Mouse (Mus musculus) lung, embryonic 15.5 days (tissue): Measurements from ENCODE around the gene Ptprg. TPM values are rescaled to one million over a fixed set of nuclear protein-coding genes. Genes with fewer than 3 reads are reported as not detected.

Experiments
- ATAC-seq: fragments of 200-750 bp; cut with Nextera tagmentation; 2 replicates; pipeline ENCODE4 v1.8.0; 2017; ENCODE audit warnings: moderate number of reproducible peaks, borderline replicate concordance; ENCODE audit not compliant: low FRiP score, low TSS enrichment; ENCODE audit errors: extremely low read depth
- H3K27ac ChIP-seq: fragments of 300-500 bp; sonication (generic); 2 replicates; pipeline ENCODE4 v1.5.1; 2015; ENCODE audit warnings: moderate library complexity, mild to moderate bottlenecking, inconsistent platforms
- H3K27me3 ChIP-seq: fragments of 300-500 bp; sonication (generic); 2 replicates; pipeline ENCODE4 v1.6.1; 2015; ENCODE audit warnings: inconsistent platforms
- H3K36me3 ChIP-seq: fragments of 300-500 bp; sonication (generic); 2 replicates; pipeline ENCODE4 v1.6.1; 2015; ENCODE audit warnings: inconsistent platforms
- H3K4me1 ChIP-seq: fragments of 300-500 bp; sonication (generic); 2 replicates; pipeline ENCODE4 v1.6.1; 2015; ENCODE audit warnings: inconsistent platforms
- H3K4me2 ChIP-seq: fragments of 300-500 bp; sonication (generic); 2 replicates; pipeline ENCODE4 v1.6.1; 2015; ENCODE audit warnings: inconsistent platforms, mild to moderate bottlenecking, moderate library complexity
- H3K4me3 ChIP-seq: fragments of 300-500 bp; sonication (generic); 2 replicates; pipeline ENCODE4 v1.5.1; 2015; ENCODE audit warnings: mild to moderate bottlenecking, inconsistent platforms
- H3K9ac ChIP-seq: fragments of 300-500 bp; sonication (generic); 2 replicates; pipeline ENCODE4 v1.6.1; 2015; ENCODE audit warnings: inconsistent platforms
- H3K9me3 ChIP-seq: fragments of 300-500 bp; sonication (generic); 2 replicates; pipeline ENCODE4 v1.6.1; 2016; ENCODE audit warnings: inconsistent platforms
- WGBS: fragments of 180-500 bp; shearing (Covaris S2); methylation state at CpG from one replicate; pipeline ENCODE4 v1.1.7; 2015; 5-methylcytosine and 5-hydroxymethylcytosine counted together
- polyA plus RNA-seq: library from polyadenylated mRNA; unstranded; fragments of >200 nt; fragmentation: Nextera tagmentation; extraction: Ambion mirVana; gene quantifications from 2 replicates; pipeline ENCODE4 v1.2.1, GENCODE M21; 2015

Ptprg gene
- polyA plus RNA-seq, 1 experiment from 2014 or later = 29.9 TPM

- no peak overlapping the region for H3K4me2 ChIP-seq
- H3K4me1 ChIP-seq = peaks cover 10% of the 10 kb centered on the region
Observed at GRCm38 (mm10) chr14:11874960-11875889, 321.9 kb downstream of the Ptprg start.

GRCm38 (mm10) chr14:11881082-11881481 is 327.8 kb downstream of the Ptprg start:
- no peaks in the 10 kb centered on the region for H3K27me3 ChIP-seq
- H3K36me3 ChIP-seq = no peaks in the 10 kb centered on the region
- H3K9me3 ChIP-seq = no peaks in the 10 kb centered on the region
- 68% methylated on average over 3 of the region's 3 CpGs for WGBS
- H3K4me3 ChIP-seq = no peak overlapping the region
- ATAC-seq = no peak
- no peak overlapping the region for H3K9ac ChIP-seq
- no peak overlapping the region for H3K27ac ChIP-seq
- H3K4me1 ChIP-seq = peaks cover 15% of the 10 kb centered on the region
- no peak overlapping the region for H3K4me2 ChIP-seq

More at GRCm38 (mm10) chr14:11874960-11875889, 321.9 kb downstream of the Ptprg start:
- H3K27ac ChIP-seq = no peak overlapping the region
- H3K9me3 ChIP-seq = no peaks in the 10 kb centered on the region
- ATAC-seq = no peak
- H3K4me3 ChIP-seq = no peak overlapping the region
- 73% methylated on average over 11 of the region's 11 CpGs for WGBS
- no peaks in the 10 kb centered on the region for H3K27me3 ChIP-seq
- H3K36me3 ChIP-seq = no peaks in the 10 kb centered on the region
- H3K9ac ChIP-seq = no peak overlapping the region

- H3K9ac ChIP-seq = no peak overlapping the region
- peak overlapping the region; percentile 4; the same call in 1 of the 2 replicates for H3K27ac ChIP-seq
- WGBS = 31% methylated on average over 10 of the region's 10 CpGs
- no peaks in the 10 kb centered on the region for H3K9me3 ChIP-seq
- H3K4me3 ChIP-seq = no peak overlapping the region
- H3K36me3 ChIP-seq = no peaks in the 10 kb centered on the region
- H3K4me1 ChIP-seq = peaks cover 15% of the 10 kb centered on the region
- no peak for ATAC-seq
- H3K27me3 ChIP-seq = no peaks in the 10 kb centered on the region
- peak overlapping the region; percentile 24; the same call in 1 of the 2 replicates for H3K4me2 ChIP-seq
Observed at GRCm38 (mm10) chr14:11883142-11883921, 330.0 kb downstream of the Ptprg start.

- Histone ChIP-seq H3K4me1 (peaks cover 15% of the 10 kb centered on the region), H3K9me3 (no peaks in the 10 kb centered on the region), H3K4me2 (no peak overlapping the region), H3K4me3 (no peak overlapping the region), H3K36me3 (no peaks in the 10 kb centered on the region), H3K27me3 (no peaks in the 10 kb centered on the region), H3K9ac (no peak overlapping the region), H3K27ac (peak overlapping the region; percentile 4; the same call in 1 of the 2 replicates)
- WGBS = 26% methylated on average over 5 of the region's 5 CpGs
- no peak for ATAC-seq
Observed at GRCm38 (mm10) chr14:11883995-11884394, 330.7 kb downstream of the Ptprg start.

GRCm38 (mm10) chr14:11886417-11886816 is 333.1 kb downstream of the Ptprg start:
- H3K4me1 ChIP-seq = peaks cover 15% of the 10 kb centered on the region
- no peak overlapping the region for H3K4me3 ChIP-seq
- H3K27me3 ChIP-seq = no peaks in the 10 kb centered on the region
- no peak for ATAC-seq
- H3K9me3 ChIP-seq = no peaks in the 10 kb centered on the region
- no peak overlapping the region for H3K27ac ChIP-seq
- no peak overlapping the region for H3K9ac ChIP-seq
- 55% methylated on average over 3 of the region's 3 CpGs for WGBS
- no peak overlapping the region for H3K4me2 ChIP-seq
- no peaks in the 10 kb centered on the region for H3K36me3 ChIP-seq

- H3K27me3 ChIP-seq = no peaks in the 10 kb centered on the region
- 66% methylated on average over 3 of the region's 3 CpGs for WGBS
- no peak for ATAC-seq
Observed at GRCm38 (mm10) chr14:11890890-11891289, 337.6 kb downstream of the Ptprg start.

GRCm38 (mm10) chr14:11892621-11893020 is 339.3 kb downstream of the Ptprg start:
- 36% methylated on average over 9 of the region's 9 CpGs for WGBS

More at GRCm38 (mm10) chr14:11890890-11891289, 337.6 kb downstream of the Ptprg start:
- H3K4me1 ChIP-seq = no peaks in the 10 kb centered on the region
- no peaks in the 10 kb centered on the region for H3K36me3 ChIP-seq
- H3K4me2 ChIP-seq = no peak overlapping the region
- H3K27ac ChIP-seq = no peak overlapping the region
- H3K9ac ChIP-seq = no peak overlapping the region
- no peaks in the 10 kb centered on the region for H3K9me3 ChIP-seq
- no peak overlapping the region for H3K4me3 ChIP-seq

GRCm38 (mm10) chr14:11895486-11895885 is 342.2 kb downstream of the Ptprg start:
- Histone ChIP-seq H3K4me1 (no peaks in the 10 kb centered on the region), H3K4me3 (no peak overlapping the region), H3K36me3 (no peaks in the 10 kb centered on the region), H3K27ac (no peak overlapping the region), H3K27me3 (no peaks in the 10 kb centered on the region), H3K4me2 (no peak overlapping the region), H3K9ac (no peak overlapping the region), H3K9me3 (no peaks in the 10 kb centered on the region)
- ATAC-seq = no peak
- WGBS = 45% methylated on average over 13 of the region's 13 CpGs

More at GRCm38 (mm10) chr14:11892621-11893020, 339.3 kb downstream of the Ptprg start:
- Histone ChIP-seq H3K4me2 (no peak overlapping the region), H3K27me3 (no peaks in the 10 kb centered on the region), H3K9ac (no peak overlapping the region), H3K4me3 (no peak overlapping the region), H3K36me3 (no peaks in the 10 kb centered on the region), H3K9me3 (no peaks in the 10 kb centered on the region), H3K27ac (no peak overlapping the region), H3K4me1 (no peaks in the 10 kb centered on the region)
- no peak for ATAC-seq

GRCm38 (mm10) chr14:11902794-11903193 is 349.5 kb downstream of the Ptprg start:
- no peak overlapping the region for H3K4me2 ChIP-seq
- WGBS = 57% methylated on average over 2 of the region's 2 CpGs
- no peaks in the 10 kb centered on the region for H3K9me3 ChIP-seq
- H3K4me3 ChIP-seq = no peak overlapping the region
- H3K27ac ChIP-seq = no peak overlapping the region
- H3K27me3 ChIP-seq = no peaks in the 10 kb centered on the region
- H3K4me1 ChIP-seq = no peaks in the 10 kb centered on the region
- no peaks in the 10 kb centered on the region for H3K36me3 ChIP-seq
- H3K9ac ChIP-seq = no peak overlapping the region
- no peak for ATAC-seq

GRCm38 (mm10) chr14:11906130-11906675 is 352.9 kb downstream of the Ptprg start:
- H3K4me3 ChIP-seq = no peak overlapping the region
- WGBS = 80% methylated on average over 5 of the region's 5 CpGs
- no peak overlapping the region for H3K9ac ChIP-seq

GRCm38 (mm10) chr14:11912253-11912652 is 358.9 kb downstream of the Ptprg start:
- Histone ChIP-seq H3K4me1 (no peaks in the 10 kb centered on the region), H3K9me3 (no peaks in the 10 kb centered on the region), H3K4me2 (no peak overlapping the region), H3K9ac (no peak overlapping the region), H3K27me3 (no peaks in the 10 kb centered on the region), H3K36me3 (no peaks in the 10 kb centered on the region), H3K4me3 (no peak overlapping the region), H3K27ac (no peak overlapping the region)
- WGBS = 87% methylated on average over 1 of the region's 1 CpGs
- ATAC-seq = no peak

More at GRCm38 (mm10) chr14:11906130-11906675, 352.9 kb downstream of the Ptprg start:
- Histone ChIP-seq H3K9me3 (no peaks in the 10 kb centered on the region), H3K4me1 (no peaks in the 10 kb centered on the region), H3K27me3 (no peaks in the 10 kb centered on the region), H3K4me2 (no peak overlapping the region), H3K36me3 (no peaks in the 10 kb centered on the region), H3K27ac (no peak overlapping the region)
- no peak for ATAC-seq
